Mouse (Mus musculus): ENCODE results near the gene Lgalsl.

The Lgalsl gene

DNA sequence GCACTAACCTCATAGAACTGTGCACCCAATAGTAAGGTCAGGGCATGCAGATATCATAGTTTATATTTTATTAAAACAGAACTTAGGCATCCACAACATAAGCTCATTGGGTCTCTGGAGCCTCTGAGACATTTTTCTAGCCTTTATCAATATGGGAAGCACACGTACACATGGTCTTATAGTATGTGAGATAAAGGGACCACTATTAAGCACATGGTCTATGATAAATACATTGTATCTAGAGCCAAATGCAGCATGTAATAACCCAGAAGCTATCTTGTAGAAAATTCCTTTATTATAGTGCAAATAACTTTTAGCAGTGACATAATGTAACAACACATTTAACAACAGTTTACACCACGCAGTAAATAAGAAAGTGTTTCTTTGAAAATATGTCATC is 7.6 kb downstream of the Lgalsl start:
- DNase-seq, result no peak

GRCm38 (mm10) chr11:20821351-20821750 is 9.5 kb downstream of the Lgalsl start:
- no peak for DNase-seq

DNA sequence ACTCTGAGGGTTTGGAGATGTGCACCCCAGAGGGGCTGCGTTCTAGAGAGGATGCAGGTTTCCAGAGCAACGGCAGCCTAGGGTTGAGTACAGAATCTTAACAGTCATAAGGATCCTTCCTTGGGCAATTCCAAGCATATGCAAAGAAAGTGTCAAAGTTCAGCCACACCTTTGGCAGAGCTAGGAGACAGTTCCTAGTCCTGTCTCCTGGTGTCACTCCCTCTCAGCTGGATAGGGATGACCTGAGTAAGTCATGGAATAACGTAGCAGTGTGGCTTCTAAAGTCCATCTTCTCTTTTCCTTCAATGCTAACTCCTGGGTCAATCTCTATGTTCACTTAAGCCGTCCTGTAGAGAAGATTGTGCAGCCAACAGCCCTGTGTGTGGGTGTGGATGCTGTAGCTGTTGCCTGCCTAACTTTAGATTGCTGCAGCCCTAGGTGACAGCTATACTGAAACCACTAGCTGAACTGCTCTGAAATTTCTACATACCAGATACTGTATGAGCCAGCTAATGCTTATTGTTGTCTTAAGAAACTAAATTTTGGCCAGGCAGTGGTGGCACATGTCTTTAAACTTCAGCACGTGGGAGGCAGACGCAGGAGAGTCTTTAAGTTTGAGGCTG is 16.8 kb downstream of the Lgalsl start:
- DNase-seq, result no peak

GRCm38 (mm10) chr11:20812153-20812887 is 18.5 kb downstream of the Lgalsl start:
- no peak for DNase-seq

DNA sequence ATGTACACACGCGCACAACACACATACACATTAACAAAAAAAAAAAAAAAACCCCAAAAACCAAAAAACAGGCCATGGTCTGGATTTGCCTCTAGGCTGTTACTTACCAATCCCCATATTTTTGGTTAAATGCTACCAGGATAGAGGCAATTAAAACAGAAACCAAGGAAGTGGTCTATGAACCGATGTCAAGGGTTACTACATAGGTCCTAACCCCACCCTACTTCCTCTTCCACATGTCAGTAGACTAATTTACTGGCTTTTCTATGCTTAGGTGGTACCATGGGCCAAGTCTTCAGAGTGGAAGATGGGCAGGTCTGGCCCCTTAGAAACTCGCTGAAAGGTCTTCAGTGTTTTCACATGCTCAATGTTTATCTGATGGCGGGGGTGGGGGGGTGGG is 24.2 kb downstream of the Lgalsl start:
- no peak for DNase-seq

- no peak for DNase-seq
Observed at GRCm38 (mm10) chr11:20805604-20806249, 25.1 kb downstream of the Lgalsl start.

- DNase-seq, result no peak
Observed at GRCm38 (mm10) chr11:20804416-20804815, 26.4 kb downstream of the Lgalsl start.

DNA sequence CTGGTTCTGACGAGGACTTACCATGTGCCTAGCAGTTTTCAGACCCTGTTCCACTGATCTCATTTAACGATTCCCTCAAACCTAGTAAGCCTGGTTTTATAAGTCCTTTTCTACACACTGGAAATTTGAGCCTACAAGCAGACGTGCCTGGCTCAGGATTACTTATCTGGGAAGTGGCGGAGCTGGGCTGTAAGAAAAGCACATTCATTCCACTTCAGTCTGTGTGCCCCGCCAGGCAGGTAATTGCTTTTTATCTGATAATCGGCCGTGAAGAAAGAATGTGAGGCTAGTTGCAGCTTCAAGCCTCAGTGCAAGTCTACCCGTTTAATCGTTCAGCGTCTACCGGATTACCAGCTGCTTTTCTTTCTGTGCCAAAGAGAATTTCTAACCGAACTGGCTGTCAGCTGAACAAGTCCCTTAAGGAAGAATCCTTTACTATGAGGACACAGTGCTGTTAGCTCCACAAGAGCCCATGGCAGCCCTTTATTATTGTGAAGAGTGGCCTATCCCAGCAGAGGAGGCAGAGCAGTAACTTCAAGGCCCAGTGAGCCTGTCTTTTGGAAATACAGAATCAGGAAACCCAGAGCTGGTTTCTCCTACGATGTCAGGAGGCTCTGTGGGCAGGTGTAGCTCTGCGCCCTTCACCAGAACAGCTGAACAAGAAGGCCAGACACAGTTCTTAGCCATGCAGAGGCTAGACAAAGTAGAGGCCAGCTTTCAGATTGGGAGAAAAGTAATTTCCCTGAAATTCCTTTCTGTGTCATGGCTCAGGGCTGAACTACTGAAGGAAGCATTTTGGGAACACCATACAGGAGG is 30.4 kb downstream of the Lgalsl start:
- DNase-seq, result no peak

- no peak for DNase-seq
Observed at GRCm38 (mm10) chr11:20797841-20798240, 33.0 kb downstream of the Lgalsl start.

- DNase-seq, result no peak
Observed at GRCm38 (mm10) chr11:20795466-20795865, 35.4 kb downstream of the Lgalsl start.

DNA sequence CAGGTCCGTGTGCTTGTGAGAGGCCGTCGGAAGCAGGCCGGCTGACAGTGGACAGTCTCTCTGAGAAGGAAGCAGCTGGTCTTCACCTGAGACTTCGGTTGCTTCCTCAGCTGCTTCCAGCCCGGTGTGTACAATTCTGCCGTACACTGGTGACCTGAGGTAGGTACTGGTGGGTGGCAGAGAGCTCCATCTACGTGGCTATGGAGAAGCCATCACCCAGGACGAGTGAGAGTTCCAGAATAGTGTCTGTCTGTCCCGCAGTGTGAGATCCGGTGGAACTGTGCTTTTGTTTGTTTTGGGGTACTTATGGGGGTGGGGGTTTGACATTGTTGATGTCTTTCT is 36.0 kb downstream of the Lgalsl start:
- no peak for DNase-seq

DNA sequence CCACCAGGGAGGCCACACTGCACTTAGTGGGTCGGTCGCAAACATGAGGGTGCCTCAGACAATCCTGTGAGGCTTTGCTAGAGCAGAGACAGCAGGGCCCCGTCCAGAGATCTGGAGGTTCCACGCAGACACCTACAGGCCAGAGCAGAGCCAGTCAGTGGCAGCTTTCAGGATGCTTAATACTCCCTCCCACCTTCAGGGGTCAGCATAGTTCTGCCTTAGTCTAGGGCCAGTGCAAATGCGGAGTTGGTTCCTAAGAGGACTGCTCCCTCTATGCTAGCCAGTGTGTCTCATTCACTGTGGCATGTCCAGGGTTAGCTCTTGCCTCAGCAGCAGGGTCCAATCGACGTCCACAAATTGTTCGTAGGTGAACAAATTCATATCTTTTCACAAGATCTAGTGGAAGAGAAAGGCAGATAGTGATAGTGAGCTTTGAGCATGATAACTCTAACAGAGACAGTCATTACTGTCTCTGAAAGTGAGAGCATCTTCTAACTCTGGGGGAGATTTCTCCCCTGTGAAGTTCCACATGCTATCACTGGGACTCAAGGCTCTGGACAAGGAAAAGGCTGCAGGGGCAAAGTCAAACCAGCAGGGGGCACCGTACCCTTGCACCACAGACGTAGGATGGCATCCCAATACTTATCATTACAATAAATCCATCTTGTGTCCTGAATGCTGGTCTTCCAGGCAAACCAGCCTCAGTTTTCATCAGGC is 36.5 kb downstream of the Lgalsl start:
- DNase-seq, result peak; percentile 82

GRCm38 (mm10) chr11:20793676-20794075 is 37.2 kb downstream of the Lgalsl start:
- DNase-seq, result no peak

GRCm38 (mm10) chr11:20792667-20793066 is 38.2 kb downstream of the Lgalsl start:
- DNase-seq, result no peak

DNA sequence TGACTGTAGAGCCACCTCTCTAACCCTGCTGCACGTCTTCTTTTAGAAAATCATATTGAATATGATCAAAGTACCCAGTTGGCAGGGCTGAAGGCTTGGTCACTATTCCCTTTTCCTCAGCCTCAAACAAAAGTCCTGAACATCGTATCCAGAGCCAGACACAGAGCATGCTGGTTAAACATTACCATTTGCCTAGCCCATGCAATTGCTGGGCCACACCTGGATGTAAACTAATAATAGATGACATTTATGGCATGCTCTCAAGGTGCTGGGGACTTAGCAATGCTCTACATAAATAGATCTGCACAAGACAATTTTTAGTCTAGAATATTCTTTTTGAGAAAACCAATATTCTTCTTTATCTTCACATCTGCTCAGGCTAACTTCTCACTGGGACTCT is 39.5 kb downstream of the Lgalsl start:
- no peak for DNase-seq

DNA sequence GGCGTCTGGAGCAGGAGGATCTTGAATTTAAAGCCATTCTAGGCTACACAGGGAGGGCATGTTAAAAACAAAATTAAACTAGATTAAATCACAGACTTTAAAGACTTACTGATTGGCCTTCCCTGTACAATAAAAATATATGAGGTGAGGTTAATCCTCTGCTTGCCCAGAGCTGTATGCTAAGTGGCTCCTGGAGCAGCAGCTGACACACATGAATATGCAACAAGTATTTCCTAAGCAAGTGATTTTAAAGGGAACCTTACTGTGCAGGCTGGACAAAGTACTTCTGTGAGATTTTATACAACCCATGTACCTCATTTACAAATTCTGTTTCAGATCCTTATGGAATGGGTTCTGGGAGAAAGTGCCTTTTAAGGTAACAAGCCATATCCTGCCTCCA is 41.8 kb downstream of the Lgalsl start:
- no peak for DNase-seq

DNA sequence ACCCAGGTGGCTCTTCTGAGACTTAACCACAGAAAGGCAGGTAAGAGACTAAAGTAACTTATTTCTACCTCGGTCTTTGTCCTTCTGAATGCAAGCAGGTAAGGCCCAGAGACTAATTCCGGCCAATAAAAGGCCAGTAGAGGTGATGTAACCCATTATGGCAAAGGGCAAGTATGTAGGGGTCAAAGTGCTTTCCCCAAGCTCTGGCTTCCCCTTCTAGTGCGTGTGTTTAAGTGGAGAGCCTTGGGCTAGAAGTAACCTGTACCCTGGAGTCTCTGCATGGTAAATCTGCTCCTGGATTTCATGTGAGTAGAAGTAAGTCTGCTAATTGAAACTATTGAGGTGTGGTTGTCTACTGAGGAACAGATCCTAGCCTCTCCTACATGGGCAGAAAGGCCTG is 42.8 kb downstream of the Lgalsl start:
- no peak for DNase-seq

GRCm38 (mm10) chr11:20786191-20786590 is 44.7 kb downstream of the Lgalsl start:
- no peak for DNase-seq

DNA sequence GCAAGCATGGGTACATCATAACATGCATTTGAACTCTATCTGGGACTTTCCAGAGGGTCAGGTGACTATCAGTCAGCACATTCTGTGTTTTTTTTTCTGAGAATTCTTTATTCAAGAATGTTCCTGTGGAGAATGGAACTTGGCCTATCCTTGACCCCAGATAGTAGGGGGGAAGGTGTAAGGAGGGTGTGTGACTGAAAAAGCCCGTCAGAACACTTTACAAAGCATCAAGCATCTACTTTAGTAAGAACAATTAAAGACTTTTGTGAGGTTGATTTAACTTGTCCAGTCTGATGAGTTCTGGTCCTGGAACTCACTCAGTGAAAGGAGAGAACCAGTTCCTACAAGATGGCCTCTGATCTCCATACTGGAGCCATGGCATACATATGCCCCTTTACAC is 45.7 kb downstream of the Lgalsl start:
- no peak for DNase-seq

- DNase-seq, result no peak
Observed at GRCm38 (mm10) chr11:20784776-20785175, 46.1 kb downstream of the Lgalsl start.

- no peak for DNase-seq
Observed at GRCm38 (mm10) chr11:20783467-20783866, 47.4 kb downstream of the Lgalsl start.

- no peak for DNase-seq
Observed at GRCm38 (mm10) chr11:20782620-20783019, 48.2 kb downstream of the Lgalsl start.

- no peak for DNase-seq
Observed at GRCm38 (mm10) chr11:20780312-20780711, 50.5 kb downstream of the Lgalsl start.

All from right cerebral cortex, adult 18-20 months (tissue).